Mouse (Mus musculus) ovary, adult 18-20 months (tissue): ENCODE results near the gene Mon2.
A peak's percentile ranks its signal among the peaks of the same experiment; 100 is the strongest.
"Not testable (repeated sequence)": the region's sequence is repeated elsewhere in the genome, so short reads cannot be mapped to it uniquely, and the experiment has no call there.

Experiments used
- DNase-seq: peaks from one replicate; pipeline ENCODE4 v3.0.0; 2022; ENCODE audit warnings: low spot score, mixed read lengths

Gene Mon2

DNA sequence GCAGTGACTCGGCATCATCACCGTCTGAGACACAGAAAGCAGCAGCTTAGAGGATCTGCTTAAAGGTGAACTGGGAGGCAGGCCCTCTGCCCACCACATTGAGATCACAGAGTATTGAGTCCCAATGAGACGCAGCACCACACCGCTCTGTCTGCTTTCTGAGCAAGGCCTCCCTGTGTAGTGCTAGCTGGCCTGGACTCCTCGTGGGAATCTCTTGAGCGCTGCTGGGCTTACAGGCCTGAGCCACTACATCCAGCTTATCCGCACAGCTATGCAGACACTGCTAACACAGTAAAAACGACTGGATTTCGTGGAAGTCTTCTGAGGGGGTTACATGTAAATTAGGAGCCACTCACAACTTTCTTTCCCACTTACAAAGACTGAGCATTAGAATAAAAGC, 84.7 kb downstream of the Mon2 start:
- DNase-seq = no peak

DNA sequence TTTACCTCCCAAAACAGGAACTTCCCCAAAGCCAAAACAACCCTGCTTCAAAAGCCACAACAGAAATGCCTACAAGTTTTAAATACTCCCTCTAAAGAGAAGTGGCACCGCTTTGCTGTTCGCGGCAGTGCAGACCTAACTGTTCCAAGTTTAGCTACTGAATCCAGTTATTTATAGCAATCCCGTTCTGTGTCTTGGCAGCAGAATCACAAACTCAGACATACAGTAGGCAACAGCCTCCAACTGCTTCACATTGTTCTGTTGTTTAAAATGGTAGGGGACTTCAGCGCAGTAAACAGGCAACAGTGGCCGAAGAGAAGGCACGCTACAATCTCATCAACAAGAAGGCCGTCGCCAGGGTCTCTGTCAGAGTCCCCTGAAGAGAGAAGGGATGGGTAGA, 85.3 kb downstream of the Mon2 start:
- no peak for DNase-seq

DNA sequence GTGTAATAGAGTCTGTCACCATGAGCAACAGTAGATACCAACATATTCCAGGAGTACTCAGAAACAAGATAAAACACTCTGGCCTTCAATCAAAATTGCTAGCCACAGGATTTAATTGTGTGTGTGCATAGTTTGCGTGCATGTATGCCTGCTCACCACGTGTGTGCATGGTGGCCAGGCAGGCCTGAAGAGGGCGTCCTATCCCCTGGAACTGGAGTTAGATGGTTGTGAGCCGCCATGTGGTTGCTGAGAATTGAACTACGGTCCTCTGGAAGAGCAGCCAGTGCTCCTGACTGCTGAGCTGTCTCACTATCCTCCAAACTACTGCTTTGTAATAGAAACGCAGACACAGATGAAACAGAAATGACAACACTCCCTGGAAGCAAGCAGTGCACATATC, 85.7 kb downstream of the Mon2 start:
- DNase-seq = no peak

DNA sequence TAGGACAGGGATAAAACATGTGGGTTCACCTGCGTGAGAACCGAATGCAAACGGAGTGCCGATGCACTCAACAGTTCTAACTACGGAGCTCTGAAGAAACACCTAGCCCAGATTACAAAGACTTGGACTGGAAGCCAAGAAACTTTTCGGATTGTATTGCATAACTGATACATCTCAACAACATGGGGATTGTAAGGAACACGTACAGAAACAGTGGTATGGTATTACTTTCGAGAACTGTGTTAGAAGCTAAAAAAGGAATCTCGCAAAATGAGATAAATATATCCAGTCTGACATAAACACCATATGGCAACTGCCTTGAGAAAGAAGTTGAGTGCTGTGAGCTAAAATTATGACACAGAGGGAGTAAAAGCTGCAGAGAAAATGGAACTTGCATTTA, 86.4 kb downstream of the Mon2 start:
- DNase-seq = no peak

DNA sequence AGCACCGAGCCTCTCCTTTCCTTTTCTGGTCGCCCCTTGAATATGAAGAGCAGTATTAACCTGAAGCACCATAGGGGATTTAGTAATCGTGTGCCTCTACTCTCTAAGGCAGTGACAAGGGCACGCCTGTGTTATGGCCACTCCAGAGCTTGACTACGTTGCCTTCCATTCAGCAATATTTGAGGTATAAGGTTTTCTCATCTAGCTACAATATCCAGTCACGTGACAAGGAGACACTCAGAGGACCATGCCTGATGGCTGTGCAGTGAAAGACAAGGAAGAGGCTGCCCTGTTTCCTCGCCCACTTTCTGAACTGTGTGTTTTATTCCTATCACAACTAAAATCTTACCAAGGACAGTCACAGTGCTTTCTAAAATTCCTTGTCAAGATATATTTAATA, 87.9 kb downstream of the Mon2 start:
- no peak for DNase-seq

DNA sequence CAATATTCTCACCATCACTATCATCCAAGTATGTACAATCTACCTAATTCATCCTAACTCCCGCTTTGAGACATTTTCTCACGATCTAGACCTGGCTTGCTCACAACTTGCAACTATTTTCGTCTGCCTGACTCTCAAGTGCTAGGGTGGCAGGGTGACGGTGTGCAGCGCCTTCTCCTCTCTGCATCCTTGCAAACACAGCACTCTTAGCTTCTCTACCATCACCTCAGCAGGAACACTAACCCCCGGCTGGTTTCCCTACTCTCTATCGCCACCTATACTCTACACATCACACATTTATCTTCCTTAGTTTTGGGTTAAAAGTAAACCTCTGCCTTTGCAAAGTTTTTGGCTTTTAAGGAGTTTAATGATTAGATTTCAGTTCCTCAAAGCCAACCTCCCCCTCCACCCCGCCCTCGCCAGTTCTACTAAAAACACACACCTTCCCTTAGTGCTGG, 88.6 kb downstream of the Mon2 start:
- peak; percentile 19 for DNase-seq

DNA sequence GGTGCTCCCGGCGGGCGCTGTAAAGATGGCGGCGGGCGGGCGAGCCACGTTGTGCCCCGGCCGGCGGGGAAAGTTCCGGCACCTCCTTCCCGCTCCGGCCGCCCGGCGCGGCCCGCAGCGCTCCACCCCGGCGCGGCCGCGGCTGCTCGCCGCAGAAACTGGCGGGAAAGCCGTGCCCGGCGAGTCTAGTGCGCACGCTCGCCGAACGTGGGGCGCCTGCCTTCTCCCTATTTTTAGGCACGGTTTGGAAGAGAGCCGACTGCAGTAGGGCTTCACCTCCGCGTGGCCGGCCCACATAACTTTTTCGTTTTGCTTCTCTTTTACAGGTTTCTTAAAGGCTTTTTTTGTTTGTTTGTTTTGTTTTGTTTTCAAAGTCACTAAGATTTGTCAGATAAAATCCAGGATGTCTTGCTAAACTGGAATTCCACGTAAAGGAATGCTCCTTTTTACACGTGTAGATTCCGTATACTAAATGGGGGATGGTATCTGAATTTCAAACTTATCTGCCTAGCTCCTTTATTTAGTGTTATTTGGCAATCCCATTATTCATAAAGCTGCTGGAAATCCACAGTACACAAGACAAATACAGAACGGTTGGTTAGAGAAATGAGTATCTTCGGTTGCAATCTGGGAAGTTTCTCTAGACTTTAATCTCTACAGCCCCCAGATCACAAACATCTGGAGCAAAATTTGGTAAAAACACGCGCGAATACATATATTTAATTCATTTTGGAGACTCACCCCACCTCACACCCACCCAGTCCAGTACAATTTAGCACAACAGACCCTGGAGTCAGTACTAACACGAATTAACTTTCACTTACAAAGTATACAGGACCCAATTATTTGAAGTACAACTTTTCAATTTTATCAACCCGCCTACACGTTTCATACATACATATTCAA, 89.7 kb downstream of the Mon2 start:
- peak; percentile 75 for DNase-seq

DNA sequence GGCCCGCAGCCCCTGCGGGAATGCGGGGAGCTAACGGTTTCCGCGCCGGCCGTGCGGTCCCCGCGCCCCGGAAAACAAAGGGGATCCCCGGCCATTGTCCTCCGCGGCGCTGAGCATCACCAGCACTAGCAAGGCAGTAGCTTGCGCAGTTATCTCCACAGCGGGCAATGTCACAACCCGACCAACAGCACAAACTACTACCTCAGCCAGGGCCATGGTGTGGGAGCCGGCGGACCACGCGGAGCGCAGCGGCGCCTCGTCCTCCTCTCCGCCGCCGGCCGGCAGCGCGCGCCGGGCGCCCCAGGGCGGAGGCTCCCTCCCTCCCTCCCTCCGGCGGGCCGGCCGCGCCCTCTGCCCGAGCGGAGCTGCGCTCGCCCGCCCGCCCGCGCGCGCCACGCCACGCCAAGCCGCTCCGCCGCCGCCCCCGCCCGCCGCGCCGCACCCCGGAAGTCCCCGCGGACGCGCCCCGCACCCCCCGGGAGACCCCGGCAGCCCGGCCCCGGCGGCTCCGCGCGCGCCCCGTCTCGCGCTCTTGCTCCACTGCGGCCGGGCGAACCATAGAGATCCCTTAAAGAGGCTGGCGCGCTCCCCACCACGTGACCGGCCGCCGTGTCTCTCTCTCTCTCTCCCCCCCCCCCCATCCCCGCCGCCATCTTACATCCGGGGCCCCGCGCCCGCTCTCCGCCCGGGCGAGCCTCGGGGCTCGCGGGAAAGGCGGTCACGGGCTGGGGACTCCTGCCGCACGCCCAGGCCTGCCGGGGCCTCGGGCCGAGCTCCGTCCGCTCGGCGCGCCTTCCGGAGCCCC, 90.6 kb downstream of the Mon2 start:
- peak; percentile 70 for DNase-seq

DNA sequence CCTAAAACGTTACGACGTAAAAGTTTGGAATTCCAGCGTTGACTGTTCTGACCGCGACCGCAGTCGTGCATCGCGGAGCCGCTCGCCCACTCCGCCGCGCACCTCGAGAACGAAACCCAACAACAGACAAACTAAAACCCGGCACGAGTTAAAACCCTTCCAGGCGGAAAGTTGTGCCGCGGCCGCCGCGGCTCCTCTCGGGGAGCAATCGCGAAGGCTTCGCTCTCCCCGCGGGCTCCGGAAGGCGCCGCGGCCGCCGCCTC, 91.1 kb downstream of the Mon2 start:
- DNase-seq = no peak

DNA sequence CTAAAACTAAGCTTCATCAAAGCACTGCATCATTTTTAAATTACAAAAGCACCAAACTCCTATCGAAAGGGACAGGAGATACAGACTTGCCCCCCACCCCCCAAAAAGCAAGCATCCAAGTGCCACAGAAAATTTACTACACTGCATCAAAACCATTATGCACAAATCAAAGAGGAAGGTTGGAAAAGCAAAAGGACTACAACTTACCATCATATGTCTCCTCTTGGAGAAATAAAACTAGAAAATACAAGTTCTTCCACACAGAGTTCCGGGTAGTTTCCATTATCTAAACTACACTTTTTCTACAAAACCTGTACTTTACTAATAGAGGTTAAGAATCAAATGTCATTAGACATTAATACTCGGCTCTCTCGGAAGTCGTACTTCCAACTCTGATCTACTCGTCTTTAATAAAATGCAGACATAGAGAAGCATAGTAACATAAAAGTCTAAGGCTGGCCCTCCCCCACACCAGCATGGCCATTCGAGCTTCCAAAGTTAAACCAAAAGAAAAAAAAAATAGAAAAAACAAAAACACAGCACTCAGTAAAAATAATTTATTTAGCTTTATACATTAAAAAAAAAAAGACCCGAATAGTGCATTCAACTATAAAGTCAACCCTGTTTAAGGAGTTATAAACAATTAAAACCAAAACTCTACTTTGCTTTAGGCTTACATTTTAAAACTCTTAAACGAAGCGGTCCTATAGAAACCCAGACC, 91.6 kb downstream of the Mon2 start:
- DNase-seq = no peak

DNA sequence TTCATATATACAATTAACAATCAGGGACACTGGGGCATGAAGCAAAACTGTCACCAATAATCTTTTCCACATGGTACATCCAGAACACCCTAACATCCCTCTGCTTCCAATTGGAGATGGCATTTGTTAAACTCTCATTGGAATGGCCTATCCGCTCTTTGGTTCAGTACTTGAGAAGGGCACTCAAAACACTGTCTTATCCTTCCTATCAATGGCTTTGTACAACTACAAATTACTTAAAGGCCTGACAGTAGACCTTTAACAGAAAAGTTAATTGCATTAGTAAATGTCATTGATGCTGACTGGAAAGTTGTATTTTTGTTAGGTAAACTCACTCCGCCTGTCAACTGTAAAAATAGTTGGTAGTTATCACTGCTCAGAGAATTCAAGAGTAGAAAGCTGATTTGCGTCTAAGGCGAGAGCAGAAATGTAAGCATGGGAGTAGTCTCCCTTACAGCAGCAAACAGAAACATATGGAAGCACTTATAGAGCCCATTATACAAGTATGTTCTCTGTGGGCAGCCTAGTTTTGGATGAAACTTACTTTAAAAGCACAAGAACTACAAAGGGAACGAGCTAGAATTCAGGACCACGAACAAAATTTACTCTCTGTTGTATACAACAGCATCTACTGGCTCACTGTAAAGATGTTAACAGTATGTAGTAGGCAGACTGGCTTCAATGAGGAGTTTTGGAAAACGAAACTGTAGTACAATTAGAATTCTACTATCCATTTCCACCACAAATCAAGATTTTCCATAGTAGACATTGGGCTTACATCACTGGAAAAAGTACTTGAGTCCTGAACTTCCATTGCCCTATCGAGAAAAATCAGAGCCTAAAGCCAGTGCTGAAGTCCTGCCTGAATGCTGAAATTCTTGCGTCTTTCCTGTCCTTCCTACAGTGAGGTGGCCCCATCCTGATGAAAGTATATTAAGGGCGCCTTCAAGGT, 92.5 kb downstream of the Mon2 start:
- DNase-seq = no peak

DNA sequence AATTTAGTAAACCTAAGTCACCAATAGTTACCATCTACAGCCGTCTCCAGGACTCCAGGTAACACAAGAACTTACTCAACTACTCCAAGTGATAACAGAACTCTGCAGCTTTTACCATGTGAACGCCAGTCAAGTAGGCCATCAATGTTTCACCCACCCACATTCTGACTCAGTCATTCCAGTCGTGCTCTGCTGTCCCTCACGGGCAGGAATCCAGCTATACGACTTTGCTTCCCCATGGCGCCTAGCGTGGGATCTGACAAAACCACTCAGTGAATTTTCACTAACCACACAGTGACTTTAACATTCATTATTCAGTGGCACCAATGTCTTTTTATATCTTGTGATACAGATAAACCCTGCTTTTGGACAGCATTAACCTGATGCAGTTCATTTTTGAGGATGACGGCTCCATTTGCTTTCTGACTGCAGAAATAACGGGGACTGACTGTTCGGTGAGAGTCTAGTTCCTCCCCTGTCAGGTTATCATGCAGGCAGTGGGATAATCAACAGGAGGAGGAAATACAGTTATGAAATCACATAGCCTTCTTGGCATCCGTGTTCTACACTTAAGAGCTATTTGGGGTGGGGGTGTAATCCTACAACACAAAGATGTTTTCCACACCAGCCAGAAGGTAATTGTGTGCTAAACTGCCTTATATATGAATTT, 93.3 kb downstream of the Mon2 start:
- DNase-seq = no peak

DNA sequence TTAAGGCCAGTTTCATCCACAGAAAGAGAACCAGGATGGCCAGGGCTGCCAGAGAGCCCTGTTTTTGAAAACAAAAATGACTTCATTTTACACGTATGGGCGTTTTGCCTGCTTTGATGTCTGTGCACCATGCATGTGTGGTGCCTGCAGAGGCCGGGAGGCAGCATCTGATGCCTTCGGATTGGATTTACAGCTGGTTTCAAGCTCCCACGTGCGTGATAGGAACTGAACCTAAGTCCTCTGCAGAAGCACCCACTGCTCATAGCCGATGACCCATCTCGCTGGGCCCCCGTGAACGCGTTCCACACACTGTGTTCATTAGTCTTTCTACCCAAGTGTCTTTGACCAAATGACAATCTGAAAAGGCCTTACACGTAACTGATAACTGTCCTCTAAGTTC, 96.2 kb downstream of the Mon2 start:
- no peak for DNase-seq

DNA sequence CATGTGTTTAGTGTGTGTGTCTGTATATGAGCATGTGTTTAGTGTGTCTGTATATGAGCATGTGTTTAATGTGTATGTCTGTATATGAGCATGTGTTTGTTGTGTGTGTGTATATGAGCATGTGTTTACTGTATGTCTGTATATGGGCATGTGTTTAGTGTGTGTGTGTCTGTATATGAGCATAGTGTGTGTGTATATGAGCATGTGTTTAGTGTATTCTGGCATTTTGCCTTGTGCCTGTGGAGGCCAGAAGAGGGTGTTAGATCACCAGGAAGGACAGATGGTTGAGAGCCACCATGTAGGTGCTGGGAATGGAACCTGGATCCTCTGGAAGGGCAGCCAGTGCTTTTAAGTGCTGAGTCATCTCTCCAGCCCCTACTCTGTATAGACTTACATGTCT, 96.9 kb downstream of the Mon2 start:
- DNase-seq = no peak

DNA sequence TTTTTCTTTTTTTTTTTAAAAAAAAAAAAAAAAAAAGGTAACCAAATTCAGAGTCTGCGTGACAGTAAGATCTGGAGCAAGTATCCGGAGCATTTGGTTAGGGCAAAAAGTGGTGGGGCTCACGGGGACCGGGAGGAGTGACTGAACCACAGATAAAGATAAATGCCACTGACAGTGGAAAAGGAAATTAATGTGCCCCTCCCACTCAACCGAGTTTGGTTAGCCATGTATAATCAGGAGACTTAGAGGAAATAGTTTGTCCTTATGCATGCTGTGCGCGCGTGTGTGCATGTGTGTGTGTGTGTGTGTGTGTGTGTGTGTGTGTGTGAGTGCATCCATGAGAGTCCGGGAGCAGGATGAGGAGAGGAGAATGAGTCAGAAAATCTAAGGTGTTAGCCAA, 100.3 kb downstream of the Mon2 start:
- no peak for DNase-seq

DNA sequence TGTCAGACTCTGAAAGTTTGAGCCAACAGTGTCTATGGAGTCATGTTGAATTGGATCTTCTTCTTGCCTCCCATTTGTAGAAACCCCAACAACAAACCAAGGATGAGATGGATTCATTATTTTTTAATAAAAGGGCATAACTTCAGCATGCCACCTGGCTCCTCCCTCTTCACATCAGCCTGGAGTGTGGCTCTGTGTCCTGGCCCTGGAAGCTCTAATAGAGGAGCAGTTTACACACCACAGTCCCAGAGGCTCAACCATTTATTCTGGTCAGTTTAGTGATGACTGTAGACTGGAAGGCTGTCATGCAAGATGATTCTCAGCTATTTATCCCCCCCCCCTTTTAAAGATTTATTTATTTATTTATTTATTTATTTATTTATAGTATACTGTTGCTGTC, 103.1 kb downstream of the Mon2 start:
- DNase-seq = no peak

DNA sequence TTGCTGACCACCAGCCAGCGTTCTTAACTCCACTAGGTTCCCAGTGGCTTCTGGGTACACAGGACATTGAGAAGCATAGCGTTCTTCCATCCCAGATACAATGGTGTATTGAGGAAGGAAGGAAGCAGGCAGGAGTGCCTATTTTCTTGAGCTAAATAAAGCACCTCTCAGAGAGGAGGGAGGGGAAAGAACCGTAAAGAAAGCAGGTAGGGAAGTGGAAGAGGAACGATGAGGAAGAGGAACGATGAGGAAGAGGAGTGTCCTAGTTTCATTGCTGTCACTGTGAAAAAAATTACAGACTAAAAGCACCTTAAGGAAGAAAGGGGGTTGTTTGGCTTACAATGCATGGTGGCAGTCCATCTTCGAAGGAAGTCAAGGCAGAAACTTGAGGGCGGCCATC, 106.1 kb downstream of the Mon2 start:
- DNase-seq = no peak

DNA sequence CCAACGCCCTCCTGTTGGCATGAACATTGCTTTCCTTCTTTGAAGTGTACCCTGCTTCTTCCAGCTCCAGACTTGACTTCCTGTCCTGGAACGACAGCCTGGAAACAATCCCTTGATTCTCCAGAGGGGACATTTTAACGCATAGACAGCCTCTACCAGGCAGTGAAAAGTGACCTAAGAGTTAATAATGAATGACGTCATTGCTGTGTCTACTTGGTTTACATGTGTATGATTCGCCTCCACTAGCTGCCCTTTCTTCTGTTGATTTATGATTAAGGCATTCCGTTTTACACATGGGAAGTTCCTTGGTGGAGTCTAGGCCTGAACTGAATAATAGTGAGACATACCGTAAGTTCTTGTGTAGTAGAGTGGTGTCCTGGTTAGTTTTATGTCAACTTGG, 109.9 kb downstream of the Mon2 start:
- DNase-seq = no peak

DNA sequence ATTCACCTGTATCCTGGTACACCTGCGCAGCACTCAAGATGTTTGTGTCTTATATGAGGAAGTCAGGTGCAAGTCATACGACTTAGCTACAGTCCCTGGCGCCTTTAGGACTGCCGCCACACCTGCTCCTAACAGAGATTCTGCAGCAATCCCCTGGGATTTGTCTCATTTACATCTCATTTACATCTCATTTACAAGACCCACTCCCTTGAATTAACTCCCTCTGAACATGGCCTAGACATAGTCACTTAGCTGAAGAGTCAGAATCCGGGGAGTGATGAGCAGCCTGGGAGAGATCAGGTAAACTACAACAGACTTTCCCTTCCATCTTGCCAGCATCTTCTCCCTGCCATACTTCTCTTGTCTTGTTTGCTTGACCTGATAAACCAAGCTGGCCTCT, 110.7 kb downstream of the Mon2 start:
- not testable (repeated sequence) for DNase-seq

DNA sequence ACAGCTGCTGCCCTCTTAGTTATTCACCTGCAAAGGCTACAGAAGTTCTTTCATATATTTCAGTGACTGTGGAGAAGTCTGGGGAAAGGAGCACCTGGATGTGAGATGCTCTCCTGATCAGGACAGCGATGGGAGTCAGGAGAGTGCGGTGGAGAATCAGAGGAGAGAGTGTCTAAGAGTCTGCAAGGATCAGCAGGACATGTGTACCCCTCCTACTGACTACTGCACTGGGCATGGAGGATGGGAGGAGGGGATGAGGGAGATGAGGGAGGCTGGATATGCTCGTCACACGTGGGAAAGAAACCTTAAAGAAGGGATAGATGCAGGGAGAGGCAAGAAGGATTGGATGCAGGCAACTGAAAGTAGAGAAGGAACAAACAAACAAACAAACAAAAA, 112.1 kb downstream of the Mon2 start:
- DNase-seq = no peak
